Mouse (Mus musculus): ENCODE results near the gene Piwil1.

GRCm38 (mm10) chr5:128684621-128685020 lies 17.7 kb upstream of the Piwil1 start:
- TF ChIP-seq POLR2A (IDR thresholded peaks at IDR 0.05; ENCODE audit: borderline replicate concordance, extremely low read depth, insufficient read depth, insufficient read length, poor library complexity, severe bottlenecking) (no peak), CTCF (IDR thresholded peaks at IDR 0.05; ENCODE audit: borderline replicate concordance, extremely low read depth, insufficient read depth, insufficient read length) (no peak)
